Comparison of ENCODE assay signal across 29 mouse cellular contexts in the genomic region with DNA sequence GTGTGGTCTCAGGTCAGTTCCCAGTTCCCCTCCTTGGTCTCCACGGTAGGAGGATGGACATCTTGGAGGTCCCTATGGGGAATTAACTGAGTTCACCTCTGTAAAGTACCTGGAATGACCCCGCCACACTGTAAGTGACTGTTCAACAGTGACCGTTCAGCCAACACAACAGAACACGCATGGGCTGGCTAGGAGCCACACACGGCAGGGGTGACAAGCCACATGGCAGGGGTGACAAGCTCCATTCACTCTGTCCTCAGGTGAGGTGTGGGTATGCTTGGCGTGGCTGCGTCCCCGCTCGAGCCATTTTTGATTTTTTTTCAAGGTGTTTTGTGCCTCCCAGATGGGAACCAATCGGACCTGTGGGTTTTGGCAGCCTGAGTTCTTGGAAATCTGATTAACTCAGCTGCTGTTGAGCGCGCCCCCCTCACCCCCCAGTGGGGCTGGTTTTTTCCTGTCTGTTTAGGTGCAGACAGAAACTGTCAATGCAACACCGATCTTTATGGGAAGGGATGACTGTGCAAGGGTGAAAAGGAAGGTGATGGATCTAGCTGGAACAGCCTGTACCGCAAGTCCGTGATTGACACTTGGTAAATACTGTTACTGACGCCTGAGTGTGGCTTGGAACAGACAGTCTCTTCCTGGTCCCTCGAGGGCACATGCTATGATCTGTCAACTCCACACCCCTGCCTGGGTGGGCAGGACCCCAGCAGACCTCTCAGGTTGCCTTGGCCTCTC. TPM values are rescaled to one million over a fixed set of nuclear protein-coding genes. Genes with fewer than 3 reads are reported as not detected.
DNase-seq lines count a peak whose midpoint lies in the region; ATAC-seq and TF ChIP-seq lines count a peak whose summit lies in the region.
"Had no signal": no experiment of that assay in that cellular context is flagged by ENCODE, and none has a peak within 500 bp of the region (broad histone marks: within the 10 kb centered on the region; RNA-seq: fewer than 3 reads in every experiment).

No protein-coding gene starts in this region.

- peak; percentile 96 for TF ChIP-seq EP300 in liver, postnatal 0 days (IDR thresholded peaks at IDR 0.05; ENCODE audit: low read depth)
- TF ChIP-seq EP300 in heart, adult 2 months (IDR thresholded peaks at IDR 0.05; ENCODE audit: insufficient read depth, low read depth, low read length): no peak

- H3K27me3 ChIP-seq in embryonic facial prominence, embryonic 11.5 days (ENCODE audit: control insufficient read depth, insufficient read depth, low read length): no peaks in the 10 kb centered on the region
- no peaks in the 10 kb centered on the region for H3K27me3 ChIP-seq in embryonic facial prominence, embryonic 10.5 days (replicated peaks; ENCODE audit: low read depth, poor library complexity, severe bottlenecking)
- H3K27me3 ChIP-seq in liver, postnatal 0 days (ENCODE audit: insufficient read depth, low read length): no peaks in the 10 kb centered on the region
- H3K27me3 ChIP-seq in liver, embryonic 12.5 days (replicated peaks): peaks cover 42% of the 10 kb centered on the region
- no peaks in the 10 kb centered on the region for H3K27me3 ChIP-seq in embryonic facial prominence, embryonic 14.5 days (replicated peaks; ENCODE audit: control insufficient read depth, insufficient read depth, low read length)
- H3K27me3 ChIP-seq in heart, adult 2 months (ENCODE audit: control insufficient read depth, insufficient read depth, low read length): no peaks in the 10 kb centered on the region; the same call in 1 of the 2 replicates
- H3K27me3 ChIP-seq: forebrain, embryonic 15.5 days; hindbrain, embryonic 15.5 days; limb, embryonic 15.5 days; neural tube, embryonic 12.5 days had no signal

- no peak overlapping the region for H3K4me2 ChIP-seq in embryonic facial prominence, embryonic 11.5 days (ENCODE audit: low read depth, low read length)
- no peak overlapping the region for H3K4me2 ChIP-seq in liver, postnatal 0 days (ENCODE audit: low read depth, low read length)
- H3K4me2 ChIP-seq in liver, embryonic 12.5 days: no peak overlapping the region
- H3K4me2 ChIP-seq in embryonic facial prominence, embryonic 14.5 days (ENCODE audit: low read depth, low read length): no peak overlapping the region
- H3K4me2 ChIP-seq: forebrain, embryonic 15.5 days; hindbrain, embryonic 15.5 days; limb, embryonic 15.5 days; lung, embryonic 14.5 days; neural tube, embryonic 12.5 days had no signal

- no peaks in the 10 kb centered on the region for H3K4me1 ChIP-seq in embryonic facial prominence, embryonic 11.5 days (ENCODE audit: control insufficient read depth, insufficient read depth, low read length)
- H3K4me1 ChIP-seq in embryonic facial prominence, embryonic 10.5 days: peaks cover 20% of the 10 kb centered on the region
- no peaks in the 10 kb centered on the region; the same call in 1 of the 2 replicates for H3K4me1 ChIP-seq in liver, postnatal 0 days (ENCODE audit: insufficient read depth)
- H3K4me1 ChIP-seq in liver, embryonic 12.5 days: no peaks in the 10 kb centered on the region
- H3K4me1 ChIP-seq in embryonic facial prominence, embryonic 14.5 days (ENCODE audit: control insufficient read depth, insufficient read depth, low read length): peaks cover 17% of the 10 kb centered on the region
- no peaks in the 10 kb centered on the region for H3K4me1 ChIP-seq in heart, adult 2 months (ENCODE audit: control insufficient read depth, insufficient read depth, low read length)
- H3K4me1 ChIP-seq: forebrain, embryonic 10.5 days; hindbrain, embryonic 15.5 days; neural tube, embryonic 12.5 days had no signal

- H3K9ac ChIP-seq in embryonic facial prominence, embryonic 11.5 days (replicated peaks; ENCODE audit: low read length): no peak overlapping the region
- H3K9ac ChIP-seq in liver, postnatal 0 days (replicated peaks): no peak overlapping the region
- H3K9ac ChIP-seq in liver, embryonic 12.5 days: no peak overlapping the region
- no peak overlapping the region for H3K9ac ChIP-seq in embryonic facial prominence, embryonic 14.5 days (ENCODE audit: low read depth, low read length)
- H3K9ac ChIP-seq in heart, adult 2 months (ENCODE audit: low read depth, low read length): no peak overlapping the region
- H3K9ac ChIP-seq: forebrain, embryonic 15.5 days; hindbrain, embryonic 15.5 days; limb, embryonic 15.5 days; lung, embryonic 14.5 days; neural tube, embryonic 12.5 days had no signal

- no peak for TF ChIP-seq CTCF in liver, postnatal 0 days (IDR thresholded peaks at IDR 0.05; ENCODE audit: low read depth)
- no peak for TF ChIP-seq CTCF in heart, adult 2 months (IDR thresholded peaks at IDR 0.05)

- 70% methylated on average over 17 of the region's 17 CpGs for WGBS in embryonic facial prominence, embryonic 11.5 days
- 79% methylated on average over 17 of the region's 17 CpGs for WGBS in embryonic facial prominence, embryonic 10.5 days
- WGBS in liver, postnatal 0 days (ENCODE audit: insufficient replicate concordance): 61% methylated on average over 17 of the region's 17 CpGs
- 60% methylated on average over 17 of the region's 17 CpGs for WGBS in liver, embryonic 12.5 days (ENCODE audit: insufficient replicate concordance)
- WGBS in embryonic facial prominence, embryonic 14.5 days: 57% methylated on average over 17 of the region's 17 CpGs
- 74% methylated on average over 17 of the region's 17 CpGs for WGBS in heart, adult 2 months

- no peaks in the 10 kb centered on the region for H3K79me2 ChIP-seq in heart, adult 2 months (replicated peaks; ENCODE audit: control insufficient read depth, insufficient read depth, low read length)

- no peaks in the 10 kb centered on the region for H3K9me3 ChIP-seq in embryonic facial prominence, embryonic 11.5 days (replicated peaks; ENCODE audit: control insufficient read depth, low read length)
- no peaks in the 10 kb centered on the region for H3K9me3 ChIP-seq in embryonic facial prominence, embryonic 10.5 days
- no peaks in the 10 kb centered on the region; the same call in 1 of the 2 replicates for H3K9me3 ChIP-seq in liver, postnatal 0 days (ENCODE audit: low read length)
- no peaks in the 10 kb centered on the region; the same call in 1 of the 2 replicates for H3K9me3 ChIP-seq in liver, embryonic 12.5 days (replicated peaks)
- H3K9me3 ChIP-seq in embryonic facial prominence, embryonic 14.5 days (ENCODE audit: control insufficient read depth, low read length): 0 out of 2 replicates have a peak, but pooled peaks cover 4% of the 10 kb centered on the region
- H3K9me3 ChIP-seq: forebrain, embryonic 10.5 days; forebrain, embryonic 15.5 days; hindbrain, embryonic 10.5 days; hindbrain, embryonic 15.5 days; limb, embryonic 15.5 days; midbrain, embryonic 10.5 days; neural tube, embryonic 12.5 days had no signal

- TF ChIP-seq POLR2A in heart, adult 2 months (IDR thresholded peaks at IDR 0.05; ENCODE audit: insufficient read depth, low read depth, low read length): no peak

- no peak overlapping the region for H3K27ac ChIP-seq in embryonic facial prominence, embryonic 11.5 days (replicated peaks; ENCODE audit: low read depth, low read length)
- no peak overlapping the region for H3K27ac ChIP-seq in embryonic facial prominence, embryonic 10.5 days (replicated peaks)
- peak overlapping the region; percentile 76 for H3K27ac ChIP-seq in liver, postnatal 0 days (ENCODE audit: low read depth)
- H3K27ac ChIP-seq in liver, embryonic 12.5 days: no peak overlapping the region
- H3K27ac ChIP-seq in embryonic facial prominence, embryonic 14.5 days (replicated peaks; ENCODE audit: low read depth, low read length): 0 out of 2 replicates have a peak overlapping the region, but pooled peaks have one; percentile 28
- H3K27ac ChIP-seq in heart, adult 2 months: no peak overlapping the region
- H3K27ac ChIP-seq: forebrain, embryonic 10.5 days; forebrain, embryonic 15.5 days; hindbrain, embryonic 10.5 days; hindbrain, embryonic 15.5 days; left cerebral cortex, adult 2 months; limb, embryonic 15.5 days; midbrain, embryonic 10.5 days; neural tube, embryonic 12.5 days had no signal

- ATAC-seq in embryonic facial prominence, embryonic 11.5 days (replicated peaks; ENCODE audit: insufficient number of reproducible peaks, low FRiP score, low TSS enrichment, low read depth): peak; percentile 23; the same call in 1 of the 2 replicates
- ATAC-seq in liver, postnatal 0 days: peak; percentile 93
- no peak for ATAC-seq in liver, embryonic 12.5 days
- peak; percentile 74 for ATAC-seq in embryonic facial prominence, embryonic 14.5 days (ENCODE audit: low read depth)
- ATAC-seq: CD4-positive, CD25-positive, alpha-beta regulatory T cell, adult 4 months; forebrain, embryonic 15.5 days; inflammation-experienced regulatory T-cells, adult 6 months; midbrain, embryonic 16.5 days had no signal

- no peak overlapping the region for H3K4me3 ChIP-seq in embryonic facial prominence, embryonic 11.5 days (ENCODE audit: low read depth, low read length)
- no peak overlapping the region for H3K4me3 ChIP-seq in embryonic facial prominence, embryonic 10.5 days
- no peak overlapping the region for H3K4me3 ChIP-seq in liver, postnatal 0 days (ENCODE audit: low read depth, low read length)
- H3K4me3 ChIP-seq in liver, embryonic 12.5 days: no peak overlapping the region
- H3K4me3 ChIP-seq in embryonic facial prominence, embryonic 14.5 days (ENCODE audit: low read depth, low read length): no peak overlapping the region
- H3K4me3 ChIP-seq in heart, adult 2 months: no peak overlapping the region
- H3K4me3 ChIP-seq: forebrain, embryonic 10.5 days; forebrain, embryonic 15.5 days; hindbrain, embryonic 10.5 days; hindbrain, embryonic 15.5 days; left cerebral cortex, adult 2 months; limb, embryonic 15.5 days; midbrain, embryonic 10.5 days; myocyte; neural tube, embryonic 12.5 days had no signal

- H3K36me3 ChIP-seq in embryonic facial prominence, embryonic 11.5 days (replicated peaks; ENCODE audit: control insufficient read depth, insufficient read depth, low read depth, low read length): no peaks in the 10 kb centered on the region
- H3K36me3 ChIP-seq in embryonic facial prominence, embryonic 10.5 days (replicated peaks): no peaks in the 10 kb centered on the region
- H3K36me3 ChIP-seq in liver, postnatal 0 days (replicated peaks; ENCODE audit: insufficient read depth, low read length): no peaks in the 10 kb centered on the region
- no peaks in the 10 kb centered on the region for H3K36me3 ChIP-seq in liver, embryonic 12.5 days
- H3K36me3 ChIP-seq in embryonic facial prominence, embryonic 14.5 days (ENCODE audit: control insufficient read depth, insufficient read depth, low read length): no peaks in the 10 kb centered on the region
- no peaks in the 10 kb centered on the region for H3K36me3 ChIP-seq in heart, adult 2 months (ENCODE audit: control insufficient read depth, insufficient read depth, low read length)
- H3K36me3 ChIP-seq: forebrain, embryonic 10.5 days; forebrain, embryonic 15.5 days; hindbrain, embryonic 10.5 days; hindbrain, embryonic 15.5 days; limb, embryonic 15.5 days; midbrain, embryonic 10.5 days; neural tube, embryonic 12.5 days had no signal

- no peak for DNase-seq in embryonic facial prominence, embryonic 11.5 days (ENCODE audit: low spot score)
- no peak for DNase-seq in embryonic facial prominence, embryonic 10.5 days (ENCODE audit: low spot score)
- peak; percentile 65 for DNase-seq in liver, postnatal 0 days
- peak; percentile 64 for DNase-seq in embryonic facial prominence, embryonic 14.5 days (ENCODE audit: low spot score)
- DNase-seq in skeletal muscle tissue, adult 2 months (ENCODE audit: low read depth, low spot score): peak; percentile 6
- DNase-seq in heart, adult 2 months: no peak
- no peak for DNase-seq in adrenal gland, adult 8-10 months
- DNase-seq: adrenal gland, postnatal 25 days; cerebellum, adult 8-10 months; heart, postnatal 14 days; kidney, adult 11 months; kidney, postnatal 14 days; lung, embryonic 14.5 days; right cerebral cortex, postnatal 4 days; thymus, adult 18-20 months; thymus, postnatal 25 days had no signal

- intact Hi-C loops in heart, adult 2 months (cut with DNase I): no loop called here

RNA-seq across cellular contexts. Expression of a gene that starts 48.8 kb away (rescaled TPM):
- 3.0 and 3.3 TPM in 2 replicates for polyA plus RNA-seq in embryonic facial prominence, embryonic 11.5 days (2014; fragmentation: Nextera tagmentation; extraction: Ambion mirVana)
- polyA plus RNA-seq in embryonic facial prominence, embryonic 10.5 days (2016; fragmentation: Nextera tagmentation; extraction: Ambion mirVana): 6.5 TPM in 2 replicates
- 0.52 and 0.56 TPM in 2 replicates for polyA plus RNA-seq in liver, postnatal 0 days (2015; fragmentation: Nextera tagmentation; extraction: Ambion mirVana)
- 3.0 and 3.2 TPM in 2 replicates for polyA plus RNA-seq in liver, embryonic 12.5 days (2016; fragmentation: Nextera tagmentation; extraction: Ambion mirVana)
- polyA plus RNA-seq in embryonic facial prominence, embryonic 14.5 days (2014; fragmentation: Nextera tagmentation; extraction: Ambion mirVana): 3.0 and 4.1 TPM in 2 replicates
- total RNA-seq in heart, adult 2 months (2021): 1 to 10 TPM; 7.3 to 8.0 TPM
- 5.6 and 9.3 TPM in 2 replicates for polyA plus RNA-seq in heart, adult 2 months (2012; rRNA removed)
- total RNA-seq in adrenal gland, adult 8-10 months (2022): 10 to 100 TPM in 3 of 4 experiments, 1 to 10 TPM in 1; 8.0 to 16.0 (median 15.5) TPM

Comparison
In these comparisons a context has a peak if more than half of its experiments do, and no peak if none do; other contexts are left out.
1. DNase-seq: peak in liver, postnatal 0 days (single experiment), embryonic facial prominence, embryonic 14.5 days (single experiment) and skeletal muscle tissue, adult 2 months (single experiment); none in embryonic facial prominence, embryonic 11.5 days (single experiment), embryonic facial prominence, embryonic 10.5 days (single experiment), heart, adult 2 months (0 of 2) and adrenal gland, adult 8-10 months (single experiment).
2. H3K27ac ChIP-seq: peak in liver, postnatal 0 days (single experiment) and embryonic facial prominence, embryonic 14.5 days (single experiment); none in embryonic facial prominence, embryonic 11.5 days (single experiment), embryonic facial prominence, embryonic 10.5 days (single experiment), liver, embryonic 12.5 days (single experiment) and heart, adult 2 months (single experiment).